Mouse (Mus musculus) neural tube, embryonic 12.5 days (tissue): Measurements from ENCODE around the gene Catsper2. TPM values are rescaled to one million over a fixed set of nuclear protein-coding genes. Genes with fewer than 3 reads are reported as not detected.
"Not testable (repeated sequence)": the region's sequence is repeated elsewhere in the genome, so short reads cannot be mapped to it uniquely, and the experiment has no call there.

ENCODE experiments used
- ATAC-seq: fragments of 200-750 bp; cut with Nextera tagmentation; 2 replicates; pipeline ENCODE4 v1.8.0; 2017; ENCODE audit warnings: low read depth, mild to moderate bottlenecking, moderate TSS enrichment, moderate library complexity; ENCODE audit not compliant: low FRiP score
- H3K27ac ChIP-seq: fragments of 300-500 bp; sonication (generic); 2 replicates; pipeline ENCODE4 v1.5.1; 2016
- H3K27me3 ChIP-seq: fragments of 300-500 bp; sonication (generic); replicated peaks from 2 replicates; pipeline ENCODE4 v1.6.1; 2016; ENCODE audit warnings: mild to moderate bottlenecking
- H3K36me3 ChIP-seq: fragments of 300-500 bp; sonication (generic); 2 replicates; pipeline ENCODE4 v1.6.1; 2016; ENCODE audit warnings: mild to moderate bottlenecking
- H3K4me1 ChIP-seq: fragments of 300-500 bp; sonication (generic); 2 replicates; pipeline ENCODE4 v1.6.1; 2016
- H3K4me2 ChIP-seq: fragments of 300-500 bp; sonication (generic); replicated peaks from 2 replicates; pipeline ENCODE4 v1.6.1; 2016; ENCODE audit warnings: mild to moderate bottlenecking
- H3K4me3 ChIP-seq: fragments of 300-500 bp; sonication (generic); 2 replicates; pipeline ENCODE4 v1.5.1; 2016
- H3K9ac ChIP-seq: fragments of 300-500 bp; sonication (generic); 2 replicates; pipeline ENCODE4 v1.6.1; 2016; ENCODE audit warnings: mild to moderate bottlenecking
- H3K9me3 ChIP-seq: fragments of 300-500 bp; sonication (generic); 2 replicates; pipeline ENCODE4 v1.6.1; 2016; ENCODE audit warnings: mild to moderate bottlenecking
- WGBS: fragments of 180-500 bp; shearing (Covaris S2); methylation state at CpG from one replicate; pipeline ENCODE4 v1.1.7; 2016; 5-methylcytosine and 5-hydroxymethylcytosine counted together
- polyA plus RNA-seq: library from polyadenylated mRNA; unstranded; fragments of >200 nt; fragmentation: Nextera tagmentation; extraction: Ambion mirVana; gene quantifications from 2 replicates; pipeline ENCODE4 v1.2.1, GENCODE M21; 2016

Gene Catsper2
- polyA plus RNA-seq, 1 experiment from 2014 or later = 4.1 TPM

- ATAC-seq = no peak
- no peak overlapping the region for H3K9ac ChIP-seq
- 94% methylated on average over 3 of the region's 3 CpGs for WGBS
- H3K27ac ChIP-seq = no peak overlapping the region
- H3K27me3 ChIP-seq = no peaks in the 10 kb centered on the region
- no peak overlapping the region for H3K4me3 ChIP-seq
- peaks cover 34% of the 10 kb centered on the region for H3K36me3 ChIP-seq
- H3K4me2 ChIP-seq = no peak overlapping the region
- peaks cover 22% of the 10 kb centered on the region for H3K4me1 ChIP-seq
- no peaks in the 10 kb centered on the region for H3K9me3 ChIP-seq
These were observed 4.9 kb upstream of the Catsper2 start for GRCm38 (mm10) chr2:121418476-121418875.

- Histone ChIP-seq H3K4me3 (no peak overlapping the region), H3K4me2 (peak overlapping the region; percentile 71; the same call in 1 of the 2 replicates), H3K36me3 (peaks cover 19% of the 10 kb centered on the region; the same call in 1 of the 2 replicates), H3K27me3 (no peaks in the 10 kb centered on the region), H3K9ac (no peak overlapping the region), H3K4me1 (peaks cover 22% of the 10 kb centered on the region), H3K27ac (no peak overlapping the region), H3K9me3 (no peaks in the 10 kb centered on the region)
- no peak for ATAC-seq
- 95% methylated on average over 6 of the region's 6 CpGs for WGBS
These were observed 2.8 kb upstream of the Catsper2 start for GRCm38 (mm10) chr2:121416356-121416755.

- H3K9ac ChIP-seq = peak overlapping the region; percentile 98; the same call in 1 of the 2 replicates
- H3K4me3 ChIP-seq = peak overlapping the region; percentile 97; the same call in 1 of the 2 replicates
- no peak overlapping the region for H3K27ac ChIP-seq
- WGBS = 90% methylated on average over 3 of the region's 3 CpGs
- H3K9me3 ChIP-seq = no peaks in the 10 kb centered on the region
- ATAC-seq = no peak
- H3K4me2 ChIP-seq = peak overlapping the region; percentile 71
- no peaks in the 10 kb centered on the region for H3K27me3 ChIP-seq
- H3K36me3 ChIP-seq = peaks cover 18% of the 10 kb centered on the region; the same call in 1 of the 2 replicates
- H3K4me1 ChIP-seq = peaks cover 22% of the 10 kb centered on the region
These were observed 2.0 kb upstream of the Catsper2 start for GRCm38 (mm10) chr2:121415591-121415990.

DNA sequence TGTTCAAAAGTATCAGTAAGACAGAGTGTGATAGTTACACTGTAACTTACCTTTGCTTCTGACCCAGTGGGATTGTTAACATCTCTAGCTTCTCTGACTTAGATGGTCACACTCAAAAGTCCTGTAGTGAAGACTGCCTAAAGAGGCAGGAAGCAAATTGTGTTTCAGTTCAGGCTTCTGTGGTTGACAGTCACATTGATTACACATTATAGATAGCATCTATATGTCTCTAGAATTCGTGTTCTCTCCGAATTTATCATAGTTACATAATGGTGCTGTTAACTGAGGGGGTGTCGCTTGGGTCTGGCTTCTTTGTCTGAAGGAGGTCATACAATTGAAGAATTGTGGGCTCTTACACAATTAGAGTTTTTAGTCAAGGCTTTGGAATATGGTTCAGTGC lies 1.5 kb upstream of the Catsper2 start:
- Histone ChIP-seq H3K4me1 (peaks cover 22% of the 10 kb centered on the region), H3K4me3 (peak overlapping the region; percentile 97), H3K36me3 (peaks cover 17% of the 10 kb centered on the region; the same call in 1 of the 2 replicates), H3K9me3 (no peaks in the 10 kb centered on the region), H3K27me3 (no peaks in the 10 kb centered on the region), H3K4me2 (peak overlapping the region; percentile 71), H3K9ac (peak overlapping the region; percentile 98; the same call in 1 of the 2 replicates), H3K27ac (no peak overlapping the region)
- 48% methylated on average over 3 of the region's 3 CpGs for WGBS
- ATAC-seq = no peak

DNA sequence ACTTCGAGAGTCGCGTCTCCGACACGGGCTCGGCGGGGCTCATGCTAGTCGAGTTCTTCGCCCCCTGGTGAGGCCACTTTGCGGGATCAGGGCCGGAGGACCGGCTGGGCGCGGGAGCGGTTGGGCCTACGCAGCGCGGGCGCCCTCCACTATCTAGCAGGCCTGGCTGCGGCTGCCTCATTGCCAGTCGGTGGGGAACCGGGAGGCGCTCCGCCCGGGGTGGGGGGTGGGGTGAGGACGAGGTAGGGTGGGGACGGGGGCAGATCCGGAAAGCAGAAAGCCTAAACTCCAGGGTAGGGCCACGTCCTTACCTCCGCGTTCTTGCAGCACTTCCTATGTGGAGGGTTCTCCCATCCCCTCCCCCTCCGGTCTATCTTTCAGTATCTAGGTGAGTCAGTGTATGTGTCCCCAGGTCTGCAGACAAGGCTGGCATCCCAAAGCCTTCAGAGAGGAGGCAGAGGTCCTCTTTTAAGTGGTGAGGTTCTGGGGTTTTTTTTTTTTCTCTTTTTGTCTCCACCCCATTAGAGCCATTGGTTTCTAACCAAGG lies 620 bp upstream of the Catsper2 start:
- Histone ChIP-seq H3K27ac (peak overlapping the region; percentile 92), H3K4me2 (peak overlapping the region; percentile 71), H3K4me1 (peaks cover 22% of the 10 kb centered on the region), H3K9me3 (no peaks in the 10 kb centered on the region), H3K27me3 (no peaks in the 10 kb centered on the region), H3K36me3 (peaks cover 17% of the 10 kb centered on the region; the same call in 1 of the 2 replicates), H3K9ac (peak overlapping the region; percentile 98), H3K4me3 (peak overlapping the region; percentile 97)
- 1% methylated on average over 32 of the region's 32 CpGs for WGBS
- peak; percentile 52 for ATAC-seq

DNA sequence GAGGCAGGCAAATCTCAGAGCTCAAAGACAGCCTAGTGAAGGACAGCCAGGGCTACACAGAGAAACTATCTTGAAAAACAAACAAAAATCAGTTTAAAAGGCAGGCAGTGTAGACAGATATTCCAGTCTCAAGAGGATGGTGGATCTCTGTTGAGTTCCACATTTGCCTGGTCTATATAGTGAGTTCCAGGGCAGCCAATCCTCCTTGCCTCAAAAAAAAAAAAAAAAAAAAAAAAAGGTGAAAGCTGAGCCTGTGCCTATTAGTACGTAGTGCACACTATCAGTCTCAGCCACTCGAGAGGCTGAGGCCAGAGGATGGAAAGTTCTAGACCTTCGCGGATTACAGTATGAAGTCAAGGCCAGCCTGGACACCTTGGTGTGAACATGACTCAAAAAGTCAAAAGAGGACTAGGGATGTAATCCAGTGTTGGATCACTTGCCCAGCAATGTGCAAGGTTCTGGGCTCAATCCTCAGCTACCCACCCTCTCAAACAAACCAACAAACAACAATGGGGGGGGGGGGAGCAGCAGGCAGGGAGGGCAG lies 677 bp downstream of the Catsper2 start:
- Histone ChIP-seq H3K9me3 (no peaks in the 10 kb centered on the region), H3K4me3 (peak overlapping the region; percentile 97), H3K4me1 (peaks cover 22% of the 10 kb centered on the region), H3K4me2 (peak overlapping the region; percentile 71), H3K9ac (peak overlapping the region; percentile 98), H3K27ac (peak overlapping the region; percentile 92), H3K36me3 (peaks cover 9% of the 10 kb centered on the region; the same call in 1 of the 2 replicates), H3K27me3 (no peaks in the 10 kb centered on the region)
- 12% methylated on average over 4 of the region's 4 CpGs for WGBS
- no peak for ATAC-seq

GRCm38 (mm10) chr2:121408160-121408559 lies 5.4 kb downstream of the Catsper2 start:
- Histone ChIP-seq H3K4me2 (no peak overlapping the region), H3K4me1 (no peaks in the 10 kb centered on the region), H3K4me3 (no peak overlapping the region), H3K27me3 (no peaks in the 10 kb centered on the region), H3K36me3 (no peaks in the 10 kb centered on the region), H3K27ac (no peak overlapping the region), H3K9me3 (no peaks in the 10 kb centered on the region), H3K9ac (no peak overlapping the region)
- WGBS = 31% methylated on average over 4 of the region's 4 CpGs
- no peak for ATAC-seq

DNA sequence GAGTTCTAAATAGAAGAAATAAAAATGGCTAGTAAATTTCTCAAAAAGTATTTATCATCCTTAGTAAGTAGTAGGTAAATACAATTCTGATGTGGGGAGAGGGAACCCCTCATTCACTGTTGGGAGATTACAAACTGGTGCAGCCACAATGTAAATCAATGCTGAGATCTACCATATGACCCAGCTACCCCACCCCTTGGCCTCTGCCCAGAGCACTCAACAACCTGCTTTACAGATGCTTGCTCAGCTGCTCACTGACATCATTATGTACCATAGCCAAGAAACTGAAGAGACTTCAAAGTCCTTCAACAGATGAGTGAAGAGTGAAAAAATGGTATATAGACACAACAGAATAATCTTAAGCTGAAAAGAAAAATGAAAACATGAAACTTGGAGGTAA lies 10.3 kb downstream of the Catsper2 start:
- H3K9ac ChIP-seq = no peak overlapping the region
- H3K4me2 ChIP-seq = no peak overlapping the region
- no peaks in the 10 kb centered on the region for H3K4me1 ChIP-seq
- no peaks in the 10 kb centered on the region for H3K36me3 ChIP-seq
- no peaks in the 10 kb centered on the region for H3K27me3 ChIP-seq
- no peak overlapping the region for H3K27ac ChIP-seq
- ATAC-seq = no peak
- H3K9me3 ChIP-seq = no peaks in the 10 kb centered on the region
- H3K4me3 ChIP-seq = no peak overlapping the region

GRCm38 (mm10) chr2:121396624-121397023 lies 17.0 kb downstream of the Catsper2 start:
- Histone ChIP-seq H3K9me3 (no peaks in the 10 kb centered on the region), H3K4me1 (no peaks in the 10 kb centered on the region), H3K36me3 (no peaks in the 10 kb centered on the region), H3K4me2 (no peak overlapping the region), H3K9ac (no peak overlapping the region), H3K27ac (no peak overlapping the region), H3K4me3 (no peak overlapping the region), H3K27me3 (no peaks in the 10 kb centered on the region)
- no peak for ATAC-seq
- WGBS = 14% methylated on average over 8 of the region's 8 CpGs

DNA sequence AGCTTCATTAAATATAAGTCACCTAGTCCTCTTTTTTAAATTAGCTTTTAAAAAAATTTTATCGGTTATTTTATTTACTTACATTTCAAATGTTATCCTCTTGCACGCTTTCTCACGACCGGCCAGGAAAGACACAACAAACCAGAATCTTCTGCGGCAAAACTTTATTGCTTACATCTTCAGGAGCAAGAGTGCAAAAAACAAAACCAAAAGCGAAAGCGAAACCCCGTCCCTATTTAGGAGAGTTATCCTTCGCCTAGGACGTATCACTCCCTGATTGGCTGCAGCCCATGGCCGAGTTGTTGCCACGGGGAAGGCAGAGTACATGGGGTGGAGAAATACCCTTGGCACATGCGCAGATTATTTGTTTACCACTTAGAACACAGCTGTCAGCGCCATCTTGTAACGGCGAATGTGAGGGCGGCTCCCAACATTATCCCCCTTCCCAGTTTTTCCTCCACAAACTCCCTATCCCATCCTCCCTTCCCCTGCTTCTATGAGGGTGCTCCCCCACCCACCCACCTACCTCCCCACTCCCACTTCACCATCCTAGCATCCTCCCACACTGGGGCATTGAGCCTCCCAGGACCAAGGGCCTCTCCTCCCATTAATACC lies 26.5 kb downstream of the Catsper2 start, which contains the start of gene Strc:
Strc (minus strand) TSS at position 208 of the 615 bp plus-strand sequence.
- not testable (repeated sequence) for H3K4me2 ChIP-seq, H3K9ac ChIP-seq, H3K36me3 ChIP-seq, H3K4me1 ChIP-seq, H3K4me3 ChIP-seq, H3K27ac ChIP-seq, H3K27me3 ChIP-seq, ATAC-seq, H3K9me3 ChIP-seq
- 97% methylated on average over 17 of the region's 17 CpGs for whole genome bisulfite sequencing

DNA sequence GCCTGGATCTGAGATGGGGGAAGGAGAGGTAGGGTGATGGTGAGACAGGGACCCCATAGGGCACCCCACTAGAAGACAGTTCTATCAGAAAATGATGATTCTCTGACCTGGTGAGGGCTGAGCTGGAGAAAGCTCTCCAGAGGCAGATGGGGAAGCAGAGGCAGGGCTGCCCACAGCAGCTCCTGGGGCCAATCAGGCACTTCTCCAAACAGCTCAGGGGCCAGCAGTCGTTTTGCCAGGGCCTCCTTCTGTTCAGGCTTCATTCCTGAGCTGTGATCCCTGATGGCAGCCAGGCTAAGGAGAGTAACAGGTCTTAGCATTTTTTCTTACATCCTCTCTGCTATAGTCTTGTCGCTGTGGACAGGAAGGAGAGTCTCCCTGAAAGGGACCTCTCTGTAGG lies 38.8 kb downstream of the Catsper2 start:
- H3K9ac ChIP-seq = no peak overlapping the region
- no peak overlapping the region for H3K27ac ChIP-seq
- no peaks in the 10 kb centered on the region for H3K27me3 ChIP-seq
- 65% methylated on average over 2 of the region's 2 CpGs for WGBS
- no peaks in the 10 kb centered on the region for H3K9me3 ChIP-seq
- H3K4me1 ChIP-seq = no peaks in the 10 kb centered on the region
- no peaks in the 10 kb centered on the region for H3K36me3 ChIP-seq
- no peak for ATAC-seq
- H3K4me3 ChIP-seq = no peak overlapping the region
- no peak overlapping the region for H3K4me2 ChIP-seq

DNA sequence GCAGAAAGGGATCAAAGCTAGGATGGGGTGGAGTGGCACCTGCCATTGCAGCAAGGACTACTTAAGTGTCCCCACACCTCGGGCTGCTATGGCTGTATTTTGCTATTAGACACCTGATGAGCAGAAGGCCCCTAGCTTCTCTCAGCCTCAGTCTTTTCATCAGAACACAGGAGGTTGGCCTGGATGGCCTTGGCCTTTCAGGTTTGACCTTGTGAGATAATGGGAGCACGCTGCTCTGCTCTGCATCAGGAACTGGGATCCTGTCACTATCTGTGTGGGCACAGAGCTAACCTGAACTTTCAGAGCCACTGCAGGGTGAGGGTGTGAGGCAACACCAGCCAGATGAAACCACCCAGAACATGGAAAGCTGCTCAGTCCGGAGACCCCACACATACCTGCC lies 41.3 kb downstream of the Catsper2 start:
- ATAC-seq = no peak
- Histone ChIP-seq H3K4me1 (no peaks in the 10 kb centered on the region), H3K9me3 (no peaks in the 10 kb centered on the region), H3K4me3 (no peak overlapping the region), H3K27ac (no peak overlapping the region), H3K9ac (no peak overlapping the region), H3K36me3 (no peaks in the 10 kb centered on the region), H3K27me3 (no peaks in the 10 kb centered on the region), H3K4me2 (no peak overlapping the region)
- WGBS = 70% methylated on average over 3 of the region's 3 CpGs
